Mouse (Mus musculus): ENCODE measurements around the gene Cd200r4. TPM values are rescaled to one million over a fixed set of nuclear protein-coding genes. Genes with fewer than 3 reads are reported as not detected.

Cd200r4 gene
- total and polyA plus RNA-seq, 3 experiments: 1.1 to 1.6 TPM; not detected in 1

GRCm38 (mm10) chr16:44778538-44779147 lies 32.9 kb upstream of the Cd200r4 start (continued):
- TF ChIP-seq GATA1 (IDR thresholded peaks at IDR 0.05; ENCODE audit: low read depth, low read length): peak; percentile 59
- TF ChIP-seq ZKSCAN1 (IDR thresholded peaks at IDR 0.05; ENCODE audit: low read depth, low read length): no peak
- TF ChIP-seq POLR2AphosphoS2 (IDR thresholded peaks at IDR 0.05; ENCODE audit: low read length): no peak
- TF ChIP-seq TCF12 (IDR thresholded peaks at IDR 0.05; ENCODE audit: low read depth, low read length): peak; percentile 41; the same call in 1 of the 2 replicates
- no peak for TF ChIP-seq JUND (IDR thresholded peaks at IDR 0.05; ENCODE audit: low read depth, low read length)
- no peak for TF ChIP-seq KAT2A (conservative IDR thresholded peaks at IDR 0.05; ENCODE audit: low read depth, low read length)
- TF ChIP-seq MAX (IDR thresholded peaks at IDR 0.05; ENCODE audit: low read length): peak; percentile 58
- TF ChIP-seq USF2 (IDR thresholded peaks at IDR 0.05; ENCODE audit: borderline replicate concordance in 1 of 2, insufficient read depth in 1 of 2, low read depth in 1 of 2, low read length in 2 of 2): no peak
- TF ChIP-seq ZC3H11A (IDR thresholded peaks at IDR 0.05; ENCODE audit: low read depth, low read length): no peak
- TF ChIP-seq MYC (IDR thresholded peaks at IDR 0.05; ENCODE audit: low read depth, low read length): 0 out of 2 replicates have a peak, but pooled peaks have one; percentile 28

- H3K27ac ChIP-seq (ENCODE audit: control insufficient read depth, low read depth, low read length): peak overlapping the region; percentile 85
- no peaks in the 10 kb centered on the region for H3K79me2 ChIP-seq (ENCODE audit: control insufficient read depth, insufficient read depth, low read length, poor library complexity)
- peak; percentile 36 for DNase-seq (ENCODE audit: low read depth, low spot score)
- peaks cover 0 to 18% of the 10 kb centered on the region in 2 experiments; a peak in 2 of 4 replicates for H3K36me3 ChIP-seq (ENCODE audit: control insufficient read depth in 1 of 2, insufficient read depth in 2 of 2, low read length in 2 of 2)
- H3K9ac ChIP-seq (ENCODE audit: control insufficient read depth, low read depth, low read length, poor library complexity, severe bottlenecking): peak overlapping the region; percentile 63
- no peaks in the 10 kb centered on the region for H3K9me3 ChIP-seq (replicated peaks; ENCODE audit: insufficient read depth, low read length)
- H3K27me3 ChIP-seq (ENCODE audit: control insufficient read depth in 1 of 2, insufficient read depth in 2 of 2, low read length in 2 of 2): no peaks in the 10 kb centered on the region
- peaks cover 0 to 3% of the 10 kb centered on the region in 2 experiments; a peak in 1 of 4 replicates for H3K4me1 ChIP-seq (ENCODE audit: control insufficient read depth in 1 of 2, insufficient read depth in 2 of 2, low read length in 2 of 2)
- no peak for TF ChIP-seq SMC3 (IDR thresholded peaks at IDR 0.05; ENCODE audit: low read depth, low read length)
- no peak for TF ChIP-seq USF1 (IDR thresholded peaks at IDR 0.05; ENCODE audit: low read depth, low read length)
- TF ChIP-seq ELF1 (IDR thresholded peaks at IDR 0.05; ENCODE audit: low read depth, low read length): no peak
- no peak for TF ChIP-seq MYC (IDR thresholded peaks at IDR 0.05; ENCODE audit: low read depth, low read length)
- peak overlapping the region; percentile 47 to 52; a peak in 3 of 4 replicates for H3K4me3 ChIP-seq (ENCODE audit: control insufficient read depth in 1 of 2, insufficient read depth in 1 of 2, low read depth in 2 of 2, low read length in 2 of 2)
Measured at GRCm38 (mm10) chr16:44779494-44779893, 32.0 kb upstream of the Cd200r4 start.

GRCm38 (mm10) chr16:44780751-44781150 lies 30.8 kb upstream of the Cd200r4 start:
- Histone ChIP-seq H3K4me1 (ENCODE audit: control insufficient read depth in 1 of 2, insufficient read depth in 2 of 2, low read length in 2 of 2) (peaks cover 0 to 3% of the 10 kb centered on the region in 2 experiments; a peak in 1 of 4 replicates), H3K27me3 (ENCODE audit: control insufficient read depth in 1 of 2, insufficient read depth in 2 of 2, low read length in 2 of 2) (no peaks in the 10 kb centered on the region), H3K79me2 (ENCODE audit: control insufficient read depth, insufficient read depth, low read length, poor library complexity) (no peaks in the 10 kb centered on the region), H3K9ac (ENCODE audit: control insufficient read depth, low read depth, low read length, poor library complexity, severe bottlenecking) (no peak overlapping the region), H3K4me3 (ENCODE audit: control insufficient read depth in 1 of 2, insufficient read depth in 1 of 2, low read depth in 2 of 2, low read length in 2 of 2) (no peak overlapping the region), H3K27ac (ENCODE audit: control insufficient read depth, low read depth, low read length) (no peak overlapping the region), H3K36me3 (ENCODE audit: control insufficient read depth in 1 of 2, insufficient read depth in 2 of 2, low read length in 2 of 2) (peaks cover 0 to 13% of the 10 kb centered on the region in 2 experiments; a peak in 2 of 4 replicates), H3K9me3 (replicated peaks; ENCODE audit: insufficient read depth, low read length) (no peaks in the 10 kb centered on the region)
- peak; percentile 44 for TF ChIP-seq SMC3 (IDR thresholded peaks at IDR 0.05; ENCODE audit: low read depth, low read length)
- TF ChIP-seq ZMIZ1 (IDR thresholded peaks at IDR 0.05; ENCODE audit: low read depth, low read length): no peak
- no peak for TF ChIP-seq USF1 (IDR thresholded peaks at IDR 0.05; ENCODE audit: low read depth, low read length)
- no peak for TF ChIP-seq POLR2AphosphoS2 (IDR thresholded peaks at IDR 0.05; ENCODE audit: low read length)
- TF ChIP-seq BHLHE40 (IDR thresholded peaks at IDR 0.05; ENCODE audit: borderline replicate concordance, low read depth, low read length): no peak
- TF ChIP-seq CHD1 (IDR thresholded peaks at IDR 0.05; ENCODE audit: low read depth, low read length): no peak
- TF ChIP-seq ETS1 (IDR thresholded peaks at IDR 0.05; ENCODE audit: low read depth, low read length): no peak
- TF ChIP-seq CTCF (IDR thresholded peaks at IDR 0.05 in 2 of 3, conservative IDR thresholded peaks at IDR 0.05 in 1 of 3; ENCODE audit: control insufficient read depth in 1 of 3, insufficient read depth in 1 of 3, low read depth in 2 of 3, low read length in 3 of 3, poor library complexity in 1 of 3, severe bottlenecking in 1 of 3): peak in 1 of 3 experiments; percentile 36; a peak in 2 of 6 replicates
- TF ChIP-seq MAX (IDR thresholded peaks at IDR 0.05; ENCODE audit: low read length): no peak
- no peak for TF ChIP-seq TCF12 (IDR thresholded peaks at IDR 0.05; ENCODE audit: low read depth, low read length)
- TF ChIP-seq MAFK (IDR thresholded peaks at IDR 0.05; ENCODE audit: borderline replicate concordance, low read depth, low read length): no peak
- TF ChIP-seq NELFE (IDR thresholded peaks at IDR 0.05; ENCODE audit: low read depth, low read length): no peak
- no peak for TF ChIP-seq TAL1 (IDR thresholded peaks at IDR 0.05; ENCODE audit: low read length)
- TF ChIP-seq POLR2A (IDR thresholded peaks at IDR 0.05; ENCODE audit: control insufficient read depth in 1 of 2, insufficient read depth in 1 of 2, low read depth in 1 of 2, low read length in 2 of 2, poor library complexity in 1 of 2): no peak
- TF ChIP-seq RAD21 (IDR thresholded peaks at IDR 0.05; ENCODE audit: low read depth, low read length): peak; percentile 17
- TF ChIP-seq JUND (IDR thresholded peaks at IDR 0.05; ENCODE audit: low read depth, low read length): no peak
- TF ChIP-seq MAZ (IDR thresholded peaks at IDR 0.05; ENCODE audit: low read depth, low read length): no peak
- no peak for TF ChIP-seq CHD2 (IDR thresholded peaks at IDR 0.05; ENCODE audit: low read length)
- TF ChIP-seq POLR2AphosphoS5 (IDR thresholded peaks at IDR 0.05; ENCODE audit: borderline replicate concordance, low read depth, low read length): no peak
- TF ChIP-seq ZNF384 (IDR thresholded peaks at IDR 0.05; ENCODE audit: low read depth, low read length): peak; percentile 54
- peak; percentile 35 for DNase-seq (ENCODE audit: low read depth, low spot score)
